Comparison of ENCODE assay signal across 34 mouse cellular contexts in the genomic region with DNA sequence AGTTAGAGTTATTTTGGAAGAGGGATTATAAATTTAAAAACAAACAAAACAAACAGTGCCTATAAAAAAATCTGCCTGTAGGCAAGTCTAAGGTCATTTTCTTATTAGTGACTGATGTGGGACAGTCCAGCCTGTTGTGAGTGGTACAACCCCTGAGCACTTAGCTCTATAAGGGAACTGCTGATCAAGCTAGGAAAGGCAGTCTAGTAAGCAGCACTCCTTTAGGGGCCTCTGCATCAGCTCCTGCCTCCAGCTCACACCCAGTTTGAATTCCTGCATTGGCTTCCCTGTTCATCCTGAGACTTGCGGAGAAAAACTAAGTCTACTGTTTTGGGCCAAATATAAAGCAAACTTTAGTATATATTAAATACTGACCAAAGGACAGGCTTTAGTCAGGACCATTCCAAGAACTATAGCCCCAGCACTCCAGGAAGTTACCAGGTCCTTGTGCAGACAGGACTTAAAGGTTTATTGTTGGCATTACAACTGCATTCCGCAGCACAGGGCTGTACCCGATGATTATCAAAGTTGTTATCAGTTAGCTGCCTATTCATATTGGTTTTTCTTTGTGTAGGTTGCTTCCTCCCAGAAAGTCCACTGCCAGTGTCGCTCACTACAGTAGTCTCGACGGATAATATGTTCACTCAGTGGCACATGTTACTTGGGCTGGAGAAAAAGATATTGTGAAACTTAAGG. TPM values are rescaled to one million over a fixed set of nuclear protein-coding genes. Genes with fewer than 3 reads are reported as not detected.
"Had no signal": no experiment of that assay in that cellular context is flagged by ENCODE, and none has a peak within 500 bp of the region (broad histone marks: within the 10 kb centered on the region; RNA-seq: fewer than 3 reads in every experiment).

No protein-coding gene starts in this region.

- H3K4me3 ChIP-seq: heart, adult 2 months; heart, embryonic 13.5 days; heart, embryonic 15.5 days; hindbrain, embryonic 13.5 days; hindbrain, embryonic 15.5 days; layer of hippocampus, adult 2 months; limb, embryonic 13.5 days; limb, embryonic 15.5 days had no signal

- H3K4me2 ChIP-seq: heart, embryonic 11.5 days; heart, embryonic 13.5 days; heart, embryonic 15.5 days; hindbrain, embryonic 13.5 days; hindbrain, embryonic 15.5 days; limb, embryonic 13.5 days; limb, embryonic 15.5 days had no signal

- H3K4me1 ChIP-seq: heart, embryonic 13.5 days; heart, embryonic 15.5 days; hindbrain, embryonic 13.5 days; hindbrain, embryonic 15.5 days; limb, embryonic 13.5 days; limb, embryonic 15.5 days had no signal

- H3K27me3 ChIP-seq: heart, embryonic 13.5 days; heart, embryonic 15.5 days; hindbrain, embryonic 13.5 days; hindbrain, embryonic 15.5 days; limb, embryonic 13.5 days; limb, embryonic 15.5 days had no signal

- H3K9me3 ChIP-seq: heart, embryonic 13.5 days; heart, embryonic 15.5 days; hindbrain, embryonic 13.5 days; hindbrain, embryonic 15.5 days; limb, embryonic 13.5 days; limb, embryonic 15.5 days had no signal

- H3K9ac ChIP-seq: heart, embryonic 13.5 days; heart, embryonic 15.5 days; hindbrain, embryonic 13.5 days; hindbrain, embryonic 15.5 days; limb, embryonic 13.5 days; limb, embryonic 15.5 days had no signal

- DNase-seq: gastrocnemius, postnatal 14 days; gastrocnemius, postnatal 36 days; heart, adult 11 months; heart, adult 2 months; heart, postnatal 36 days; kidney, adult 18-20 months; kidney, adult 8-10 months; kidney, postnatal 10 days; kidney, postnatal 25 days; kidney, postnatal 4 days; left cerebral cortex, postnatal 4 days had no signal

- H3K36me3 ChIP-seq: heart, embryonic 13.5 days; heart, embryonic 15.5 days; hindbrain, embryonic 13.5 days; hindbrain, embryonic 15.5 days; limb, embryonic 13.5 days; limb, embryonic 15.5 days had no signal

- ATAC-seq: forebrain, embryonic 16.5 days; hindbrain, postnatal 0 days had no signal

- H3K27ac ChIP-seq: heart, adult 2 months; heart, embryonic 13.5 days; heart, embryonic 15.5 days; hindbrain, embryonic 13.5 days; hindbrain, embryonic 15.5 days; hindbrain, postnatal 0 days; layer of hippocampus, adult 2 months; limb, embryonic 13.5 days; limb, embryonic 15.5 days had no signal

RNA-seq across cellular contexts. Expression of a gene that starts 19.3 kb away (rescaled TPM):
- total RNA-seq: gastrocnemius, adult 18-20 months; gastrocnemius, adult 8-10 months; gastrocnemius, postnatal 14 days; gastrocnemius, postnatal 36 days; heart, adult 2 months; heart, postnatal 36 days; hematopoietic stem cell, adult 5-6 weeks; hindbrain, postnatal 0 days; layer of hippocampus, adult 2 months; layer of hippocampus, postnatal 10 days; layer of hippocampus, postnatal 25 days; left cerebral cortex, adult 18-20 months; left cerebral cortex, adult 8-10 months; left cerebral cortex, postnatal 10 days; left cerebral cortex, postnatal 25 days; left cerebral cortex, postnatal 4 days had no signal
- polyA plus RNA-seq: forebrain, embryonic 16.5 days; frontal cortex, adult 2 months; heart, adult 2 months; heart, embryonic 11.5 days; heart, embryonic 13.5 days; heart, embryonic 15.5 days; heart, postnatal 0 days; hindbrain, embryonic 11.5 days; hindbrain, embryonic 13.5 days; hindbrain, embryonic 15.5 days; hindbrain, postnatal 0 days; limb, embryonic 11.5 days; limb, embryonic 13.5 days; limb, embryonic 15.5 days had no signal
